Mouse (Mus musculus): ENCODE measurements around the gene Tenm2. TPM values are rescaled to one million over a fixed set of nuclear protein-coding genes. Genes with fewer than 3 reads are reported as not detected.

The Tenm2 gene
- total and polyA plus RNA-seq, 3 experiments = not detected

DNA sequence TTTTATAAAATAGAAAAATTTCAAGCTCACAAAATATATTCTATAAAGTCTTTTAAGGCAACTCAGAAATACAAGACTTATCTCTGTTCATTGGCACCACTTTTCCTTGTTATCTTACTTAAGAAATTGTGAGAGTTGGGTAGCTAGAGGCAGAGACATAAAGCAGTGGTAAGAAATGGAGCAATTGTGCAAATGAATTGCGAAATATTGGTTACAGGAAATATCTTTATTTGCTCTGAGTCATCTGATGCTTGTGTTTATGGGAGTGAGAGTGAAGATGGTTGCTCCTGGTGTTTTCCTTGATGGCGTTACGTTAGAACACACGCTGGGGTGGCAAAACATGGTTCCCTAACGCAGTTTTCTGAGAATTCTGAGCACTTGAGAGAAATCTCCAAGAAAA, 156.4 kb downstream of the Tenm2 start:
- Histone ChIP-seq H3K27me3 (replicated peaks) (no peaks in the 10 kb centered on the region), H3K79me2 (replicated peaks; ENCODE audit: control insufficient read depth, extremely low read depth, insufficient read depth, poor library complexity, severe bottlenecking) (no peaks in the 10 kb centered on the region), H3K4me3 (replicated peaks in 1 of 3; ENCODE audit: low read depth in 2 of 3, low read length in 2 of 3, poor library complexity in 1 of 3) (no peak overlapping the region), H3K9me3 (replicated peaks; ENCODE audit: low read length) (peaks cover 49% of the 10 kb centered on the region), H3K36me3 (replicated peaks in 1 of 2; ENCODE audit: control insufficient read depth in 1 of 2, insufficient read depth in 1 of 2, low read length in 1 of 2) (no peaks in the 10 kb centered on the region), H3K4me2 (ENCODE audit: insufficient read depth, low read depth, poor library complexity, severe bottlenecking) (no peak overlapping the region), H3K9ac (ENCODE audit: insufficient read depth, low read depth) (no peak overlapping the region), H3K4me1 (ENCODE audit: control insufficient read depth in 1 of 2, insufficient read depth in 2 of 2) (no peaks in the 10 kb centered on the region), H3K27ac (ENCODE audit: insufficient read depth, low read depth) (no peak overlapping the region)
- DNase-seq (ENCODE audit: extremely low read depth) = no peak
- in situ Hi-C loops (cut with MboI; ENCODE audit: low pct_ligation_motif_present, low pct_unique_long_range_greater_than_20kb, low sequenced_read_pairs) = no loop called here
- dilution Hi-C loops (cut with MboI; ENCODE audit: extremely low pct_ligation_motif_present, extremely low pct_unique_long_range_greater_than_20kb, low sequenced_read_pairs) = no loop called here
- TF ChIP-seq UBTF (IDR thresholded peaks at IDR 0.05; ENCODE audit: low read depth, low read length) = no peak
- TF ChIP-seq E2F4 (IDR thresholded peaks at IDR 0.05; ENCODE audit: insufficient replicate concordance, low read depth, low read length) = no peak
- TF ChIP-seq MXI1 (IDR thresholded peaks at IDR 0.05; ENCODE audit: low read depth, low read length) = no peak
- TF ChIP-seq JUN (IDR thresholded peaks at IDR 0.05; ENCODE audit: insufficient read depth, low read depth, low read length) = no peak
- TF ChIP-seq IRF4 (IDR thresholded peaks at IDR 0.05; ENCODE audit: low read depth, low read length) = no peak
- no peak for TF ChIP-seq ZKSCAN1 (IDR thresholded peaks at IDR 0.05; ENCODE audit: borderline replicate concordance, low read depth, low read length)
- TF ChIP-seq MYC (IDR thresholded peaks at IDR 0.05; ENCODE audit: low read depth, low read length) = no peak
- no peak for TF ChIP-seq SIN3A (IDR thresholded peaks at IDR 0.05; ENCODE audit: low read length)
- no peak for TF ChIP-seq ELF1 (IDR thresholded peaks at IDR 0.05; ENCODE audit: low read depth, low read length)
- TF ChIP-seq BHLHE40 (IDR thresholded peaks at IDR 0.05; ENCODE audit: low read depth, low read length) = no peak
- no peak for TF ChIP-seq ETS1 (conservative IDR thresholded peaks at IDR 0.05; ENCODE audit: low read depth, low read length)
- no peak for TF ChIP-seq KAT2A (IDR thresholded peaks at IDR 0.05; ENCODE audit: insufficient replicate concordance, low read length)

DNA sequence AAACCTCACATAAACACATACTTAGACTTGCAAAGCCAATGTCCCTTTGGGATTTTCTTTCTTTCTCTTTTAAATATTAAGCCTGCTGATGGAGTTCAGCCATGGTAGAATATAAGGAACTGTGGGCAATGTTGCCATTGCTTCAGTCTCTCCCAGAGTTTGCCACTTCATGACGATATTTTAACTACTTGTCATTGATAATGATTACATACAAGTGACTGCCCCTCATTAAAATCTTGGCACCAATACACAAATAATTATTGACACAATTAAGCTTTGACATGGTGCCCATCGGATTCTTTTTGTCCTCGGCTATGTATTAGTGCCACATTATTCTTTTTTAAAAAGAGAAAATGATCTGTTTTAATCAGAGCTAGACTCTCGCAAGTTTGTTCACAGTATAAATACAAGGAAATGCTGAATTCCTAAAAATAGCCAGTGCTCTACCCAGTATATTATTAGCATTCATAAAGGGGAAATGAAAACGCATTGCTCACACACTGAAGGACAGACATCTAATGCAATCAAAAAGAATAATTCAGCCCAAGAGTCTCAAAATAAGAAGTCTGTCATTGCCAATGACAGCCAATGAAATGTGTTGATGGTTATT, 158.7 kb downstream of the Tenm2 start:
- dilution Hi-C loops (cut with MboI; ENCODE audit: extremely low pct_ligation_motif_present, extremely low pct_unique_long_range_greater_than_20kb, low sequenced_read_pairs) = no loop called here
- H3K36me3 ChIP-seq (replicated peaks in 1 of 2; ENCODE audit: control insufficient read depth in 1 of 2, insufficient read depth in 1 of 2, low read length in 1 of 2) = no peaks in the 10 kb centered on the region
- no peak for TF ChIP-seq CTCF (conservative IDR thresholded peaks at IDR 0.05 in 1 of 2, IDR thresholded peaks at IDR 0.05 in 1 of 2; ENCODE audit: low read depth in 2 of 2, low read length in 2 of 2)

GRCm38 (mm10) chr11:37075349-37075748, 160.4 kb downstream of the Tenm2 start:
- TF ChIP-seq ELF1 (IDR thresholded peaks at IDR 0.05; ENCODE audit: low read depth, low read length) = no peak
- no peak for TF ChIP-seq RAD21 (IDR thresholded peaks at IDR 0.05; ENCODE audit: low read depth, low read length)
- no peak for TF ChIP-seq POLR2A (IDR thresholded peaks at IDR 0.05; ENCODE audit: low read depth, low read length)
- TF ChIP-seq MYC (IDR thresholded peaks at IDR 0.05; ENCODE audit: low read depth, low read length) = no peak
- no peak for TF ChIP-seq ETS1 (conservative IDR thresholded peaks at IDR 0.05; ENCODE audit: low read depth, low read length)
- no peak for TF ChIP-seq CHD2 (IDR thresholded peaks at IDR 0.05; ENCODE audit: low read length)
- no peak for TF ChIP-seq UBTF (IDR thresholded peaks at IDR 0.05; ENCODE audit: low read depth, low read length)
- TF ChIP-seq SMC3 (IDR thresholded peaks at IDR 0.05; ENCODE audit: low read depth, low read length) = no peak
- no peak for TF ChIP-seq ZNF384 (IDR thresholded peaks at IDR 0.05; ENCODE audit: low read depth, low read length)
- TF ChIP-seq MEF2A (IDR thresholded peaks at IDR 0.05; ENCODE audit: borderline replicate concordance, low read depth, low read length) = no peak
- TF ChIP-seq PAX5 (IDR thresholded peaks at IDR 0.05; ENCODE audit: low read length) = no peak
- no peak for TF ChIP-seq ZC3H11A (IDR thresholded peaks at IDR 0.05; ENCODE audit: low read depth, low read length)
- TF ChIP-seq BHLHE40 (IDR thresholded peaks at IDR 0.05; ENCODE audit: low read depth, low read length) = no peak
- no peak for TF ChIP-seq USF1 (IDR thresholded peaks at IDR 0.05; ENCODE audit: low read depth, low read length)
- TF ChIP-seq HCFC1 (IDR thresholded peaks at IDR 0.05; ENCODE audit: low read depth, low read length) = no peak
- TF ChIP-seq TCF12 (IDR thresholded peaks at IDR 0.05; ENCODE audit: low read depth, low read length) = no peak
- TF ChIP-seq TBP (conservative IDR thresholded peaks at IDR 0.05; ENCODE audit: low read depth, low read length) = no peak
- TF ChIP-seq IRF4 (IDR thresholded peaks at IDR 0.05; ENCODE audit: low read depth, low read length) = no peak
- H3K4me3 ChIP-seq (replicated peaks in 1 of 3; ENCODE audit: low read depth in 2 of 3, low read length in 2 of 3, poor library complexity in 1 of 3) = no peak overlapping the region
- dilution Hi-C loops (cut with MboI; ENCODE audit: extremely low pct_ligation_motif_present, extremely low pct_unique_long_range_greater_than_20kb, low sequenced_read_pairs) (no loop called here), in situ Hi-C loops (cut with MboI; ENCODE audit: low pct_ligation_motif_present, low pct_unique_long_range_greater_than_20kb, low sequenced_read_pairs) (no loop called here)
- peaks cover 60% of the 10 kb centered on the region for H3K9me3 ChIP-seq (replicated peaks; ENCODE audit: low read length)
- no peaks in the 10 kb centered on the region for H3K27me3 ChIP-seq (replicated peaks)
- H3K9ac ChIP-seq (ENCODE audit: insufficient read depth, low read depth) = no peak overlapping the region
- no peak for DNase-seq (ENCODE audit: extremely low read depth)
- H3K79me2 ChIP-seq (replicated peaks; ENCODE audit: control insufficient read depth, extremely low read depth, insufficient read depth, poor library complexity, severe bottlenecking) = no peaks in the 10 kb centered on the region
- no peaks in the 10 kb centered on the region for H3K36me3 ChIP-seq (replicated peaks in 1 of 2; ENCODE audit: control insufficient read depth in 1 of 2, insufficient read depth in 1 of 2, low read length in 1 of 2)
- H3K4me2 ChIP-seq (ENCODE audit: insufficient read depth, low read depth, poor library complexity, severe bottlenecking) = no peak overlapping the region
- no peak overlapping the region for H3K27ac ChIP-seq (ENCODE audit: insufficient read depth, low read depth)
- no peaks in the 10 kb centered on the region for H3K4me1 ChIP-seq (ENCODE audit: control insufficient read depth in 1 of 2, insufficient read depth in 2 of 2)

More for the DNA sequence above, 158.7 kb downstream of the Tenm2 start:
- Histone ChIP-seq H3K27ac (ENCODE audit: insufficient read depth, low read depth) (no peak overlapping the region), H3K27me3 (replicated peaks) (no peaks in the 10 kb centered on the region), H3K9ac (ENCODE audit: insufficient read depth, low read depth) (no peak overlapping the region), H3K4me3 (replicated peaks in 1 of 3; ENCODE audit: low read depth in 2 of 3, low read length in 2 of 3, poor library complexity in 1 of 3) (no peak overlapping the region), H3K9me3 (replicated peaks; ENCODE audit: low read length) (peaks cover 57% of the 10 kb centered on the region), H3K4me1 (ENCODE audit: control insufficient read depth in 1 of 2, insufficient read depth in 2 of 2) (no peaks in the 10 kb centered on the region), H3K79me2 (replicated peaks; ENCODE audit: control insufficient read depth, extremely low read depth, insufficient read depth, poor library complexity, severe bottlenecking) (no peaks in the 10 kb centered on the region), H3K4me2 (ENCODE audit: insufficient read depth, low read depth, poor library complexity, severe bottlenecking) (no peak overlapping the region)
- no peak for DNase-seq (ENCODE audit: extremely low read depth)
- in situ Hi-C loops (cut with MboI; ENCODE audit: low pct_ligation_motif_present, low pct_unique_long_range_greater_than_20kb, low sequenced_read_pairs) = no loop called here
